Mouse (Mus musculus) myocyte (in vitro differentiated cells): ENCODE measurements around the gene Plod2.
A peak's percentile ranks its signal among the peaks of the same experiment; 100 is the strongest.

Experiments
- CEBPB ChIP-seq: IDR thresholded peaks from 2 replicates; pipeline ENCODE4 v1.6.1; 2011; ENCODE audit warnings: mild to moderate bottlenecking, moderate library complexity; ENCODE audit not compliant: poor library complexity, insufficient read depth, severe bottlenecking
- MAX ChIP-seq: IDR thresholded peaks from one replicate; pipeline ENCODE4 v1.6.1; 2011; ENCODE audit warnings: low read depth, mild to moderate bottlenecking, control low read depth
- MYOG ChIP-seq, 3 experiments: IDR thresholded peaks; one replicate each; pipeline ENCODE4 v1.6.1; 2011; ENCODE audit warnings: control low read depth in 2 of 3, low read depth in 2 of 3, mild to moderate bottlenecking in 2 of 3; ENCODE audit not compliant: insufficient read length in 2 of 3, control insufficient read depth in 1 of 3, insufficient read depth in 1 of 3
- POLR2A ChIP-seq: IDR thresholded peaks from one replicate; pipeline ENCODE4 v1.6.1; 2011; ENCODE audit warnings: low read depth, mild to moderate bottlenecking, control low read depth, moderate library complexity; ENCODE audit not compliant: insufficient read length
- POLR2AphosphoS2 ChIP-seq: IDR thresholded peaks from one replicate; pipeline ENCODE4 v1.6.1; 2011; ENCODE audit warnings: low read depth, control low read depth; ENCODE audit not compliant: insufficient read length
- TCF12 ChIP-seq: IDR thresholded peaks from one replicate; pipeline ENCODE4 v1.6.1; 2011; ENCODE audit warnings: mild to moderate bottlenecking, control low read depth; ENCODE audit not compliant: poor library complexity, insufficient read depth, severe bottlenecking
- USF1 ChIP-seq: IDR thresholded peaks from one replicate; pipeline ENCODE4 v1.6.1; 2011; ENCODE audit warnings: low read depth, mild to moderate bottlenecking, control low read depth, moderate library complexity

DNA sequence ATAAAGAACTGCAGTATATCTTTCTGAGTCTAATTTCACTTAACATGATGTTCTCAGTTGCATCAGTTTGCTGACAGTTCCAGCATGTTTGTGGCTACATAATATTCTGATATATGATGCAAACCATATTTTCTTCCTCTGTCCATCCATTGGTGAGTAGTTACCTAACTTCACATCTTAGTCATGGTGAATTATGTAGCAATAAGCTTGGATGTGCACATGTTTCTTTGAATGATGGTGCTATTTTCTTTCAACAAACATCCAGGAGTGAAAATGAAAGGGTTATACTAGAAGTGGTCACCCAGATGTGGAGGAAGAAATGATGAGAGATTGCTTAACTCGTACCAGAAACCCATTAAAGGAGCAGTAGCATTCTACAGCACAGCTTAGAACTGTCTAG, 37.1 kb upstream of the Plod2 start:
- no peak for TF ChIP-seq POLR2A
- 0 out of 2 replicates have a peak, but pooled peaks have one; percentile 22 for TF ChIP-seq CEBPB
- no peak for TF ChIP-seq USF1
- no peak for TF ChIP-seq MAX
- TF ChIP-seq TCF12: no peak
- no peak for TF ChIP-seq MYOG (IDR thresholded peaks at IDR 0.05; ENCODE audit: control insufficient read depth in 1 of 3, insufficient read depth in 1 of 3, insufficient read length in 2 of 3, low read depth in 2 of 3)
- TF ChIP-seq POLR2AphosphoS2: no peak
